Mouse (Mus musculus) heart, embryonic 14.5 days (tissue): ENCODE measurements around the gene Elob. TPM values are rescaled to one million over a fixed set of nuclear protein-coding genes. Genes with fewer than 3 reads are reported as not detected.

Experiments used
- ATAC-seq: fragments of 200-750 bp; cut with Nextera tagmentation; 2 replicates; pipeline ENCODE4 v1.8.0; 2017; ENCODE audit warnings: low read depth, moderate TSS enrichment; ENCODE audit not compliant: insufficient number of reproducible peaks, insufficient read depth, low FRiP score
- H3K27ac ChIP-seq, 2 experiments: fragments of 200-500 bp in 1 of 2; fragments of 300-500 bp in 1 of 2; sonication (generic) in 1 of 2; replicated peaks in 1 of 2; 2 replicates each; pipeline ENCODE4 v1.5.1; 2012 to 2014; ENCODE audit warnings: low read depth in 2 of 2, low read length in 2 of 2, control low read depth in 1 of 2, mild to moderate bottlenecking in 1 of 2, mixed read lengths in 1 of 2; ENCODE audit not compliant: control insufficient read depth in 1 of 2, insufficient read depth in 1 of 2
- H3K27me3 ChIP-seq: fragments of 300-500 bp; sonication (generic); 2 replicates; pipeline ENCODE4 v1.6.1; 2014; ENCODE audit warnings: mild to moderate bottlenecking, low read length, control low read depth; ENCODE audit not compliant: control insufficient read depth, insufficient read depth
- H3K36me3 ChIP-seq: fragments of 300-500 bp; sonication (generic); 2 replicates; pipeline ENCODE4 v1.6.1; 2014; ENCODE audit warnings: mild to moderate bottlenecking, control low read depth, low read length, mixed read lengths; ENCODE audit not compliant: control insufficient read depth, insufficient read depth
- H3K4me1 ChIP-seq, 2 experiments: fragments of 200-500 bp in 1 of 2; fragments of 300-500 bp in 1 of 2; sonication (generic) in 1 of 2; 2 replicates each; pipeline ENCODE4 v1.6.1; 2012 to 2014; ENCODE audit warnings: low read length in 2 of 2, control low read depth in 1 of 2, mixed read lengths in 1 of 2; ENCODE audit not compliant: control insufficient read depth in 2 of 2, insufficient read depth in 2 of 2
- H3K4me2 ChIP-seq: fragments of 300-500 bp; sonication (generic); 2 replicates; pipeline ENCODE4 v1.6.1; 2014; ENCODE audit warnings: mild to moderate bottlenecking, low read length
- H3K4me3 ChIP-seq, 2 experiments: fragments of 200-500 bp in 1 of 2; fragments of 300-500 bp in 1 of 2; sonication (generic) in 1 of 2; 2 replicates each; pipeline ENCODE4 v1.5.1; 2012 to 2014; ENCODE audit warnings: low read length in 2 of 2, mild to moderate bottlenecking in 2 of 2, control low read depth in 1 of 2, low read depth in 1 of 2, moderate library complexity in 1 of 2; ENCODE audit not compliant: control insufficient read depth in 1 of 2, insufficient read depth in 1 of 2
- H3K9ac ChIP-seq: fragments of 300-500 bp; sonication (generic); 2 replicates; pipeline ENCODE4 v1.6.1; 2014; ENCODE audit warnings: mild to moderate bottlenecking, low read length
- H3K9me3 ChIP-seq: fragments of 300-500 bp; sonication (generic); 2 replicates; pipeline ENCODE4 v1.6.1; 2016; ENCODE audit warnings: low read length, control low read depth; ENCODE audit not compliant: control insufficient read depth
- WGBS: fragments of 180-500 bp; shearing (Covaris S2); extraction: QIAGEN DNeasy Blood & Tissue Kit; methylation state at CpG from one replicate; pipeline ENCODE4 v1.1.7; 2014; 5-methylcytosine and 5-hydroxymethylcytosine counted together
- microRNA-seq: library from miRNA; unstranded; fragments of <30 nt; microRNA quantifications from one replicate; pipeline ENCODE4, GENCODE M21; 2016
- polyA plus RNA-seq: library from polyadenylated mRNA; unstranded; fragments of >200 nt; fragmentation: Nextera tagmentation; extraction: Ambion mirVana; gene quantifications from 2 replicates; pipeline ENCODE4 v1.2.1, GENCODE M21; 2014

Elob gene
- polyA plus RNA-seq, 1 experiment from 2014 or later, result 1,075 TPM

- H3K4me3 ChIP-seq, result no peak overlapping the region
- no peak overlapping the region for H3K9ac ChIP-seq
- no peak overlapping the region for H3K27ac ChIP-seq
- H3K4me2 ChIP-seq, result no peak overlapping the region
- no peak for ATAC-seq
- H3K27me3 ChIP-seq, result no peaks in the 10 kb centered on the region
- no peaks in the 10 kb centered on the region for H3K9me3 ChIP-seq
- no peaks in the 10 kb centered on the region for H3K4me1 ChIP-seq
- WGBS, result 62% methylated on average over 2 of the region's 2 CpGs
- H3K36me3 ChIP-seq, result no peaks in the 10 kb centered on the region
Measured at GRCm38 (mm10) chr17:23777141-23777540, 51.8 kb downstream of the Elob start.

- Histone ChIP-seq H3K4me3 (no peak overlapping the region), H3K4me1 (no peaks in the 10 kb centered on the region), H3K27ac (no peak overlapping the region), H3K9ac (no peak overlapping the region), H3K9me3 (no peaks in the 10 kb centered on the region), H3K27me3 (no peaks in the 10 kb centered on the region), H3K4me2 (no peak overlapping the region), H3K36me3 (no peaks in the 10 kb centered on the region)
- WGBS, result 73% methylated on average over 10 of the region's 10 CpGs
- ATAC-seq, result no peak
Measured at GRCm38 (mm10) chr17:23776216-23776615, 52.7 kb downstream of the Elob start.

Small RNA genes lying within 50 kb of the gene (microRNA-seq; reads per million reads assigned to microRNA genes)
- gene Mir5125, result 0.84 reads per million

Other genes with a start within 250 kb of the Elob start
- gene Zfp13, start 229.6 kb downstream of the Elob start, polyA plus RNA-seq, result 7.0 and 8.9 TPM in 2 replicates
- not detected in 2 replicates for gene Zscan10, start 228.3 kb downstream of the Elob start, polyA plus RNA-seq
- gene Mmp25, start 183.9 kb downstream of the Elob start, polyA plus RNA-seq, result 0.26 and 0.70 TPM in 2 replicates
- gene Bicdl2, start 168.6 kb downstream of the Elob start, polyA plus RNA-seq, result 0.15 and 0.16 TPM in 2 replicates
- gene Hcfc1r1, start 155.5 kb downstream of the Elob start, polyA plus RNA-seq, result 403 and 405 TPM in 2 replicates
- 31.1 and 35.0 TPM in 2 replicates for gene Thoc6, start 155.3 kb downstream of the Elob start, polyA plus RNA-seq
- 107 and 114 TPM in 2 replicates for gene Tnfrsf12a, start 151.7 kb downstream of the Elob start, polyA plus RNA-seq
- gene Cldn6, start 149.9 kb downstream of the Elob start, polyA plus RNA-seq, result 0.42 TPM in 1 of 2 replicates, not detected in the other
- gene Cldn9, start 145.1 kb downstream of the Elob start, polyA plus RNA-seq, result 0.14 TPM in 1 of 2 replicates, not detected in the other
- not detected in 2 replicates for gene 1520401A03Rik, start 106.4 kb downstream of the Elob start, polyA plus RNA-seq
- gene Pkmyt1, start 102.8 kb downstream of the Elob start, polyA plus RNA-seq, result 27.2 and 28.1 TPM in 2 replicates
- 10.6 and 12.7 TPM in 2 replicates for gene Paqr4, start 88.3 kb downstream of the Elob start, polyA plus RNA-seq
- gene Kremen2, start 83.3 kb downstream of the Elob start, polyA plus RNA-seq, result not detected in 2 replicates
- 42.4 TPM in 2 replicates for gene Flywch1, start 57.5 kb downstream of the Elob start, polyA plus RNA-seq
- 4.4 and 5.1 TPM in 2 replicates for gene Flywch2, start 43.1 kb downstream of the Elob start, polyA plus RNA-seq
- gene Srrm2, start 38.6 kb downstream of the Elob start, polyA plus RNA-seq, result 300 and 318 TPM in 2 replicates
- not detected in 2 replicates for gene Prss33, start 6.9 kb upstream of the Elob start, polyA plus RNA-seq
- not detected in 2 replicates for gene Prss32, start 14.7 kb upstream of the Elob start, polyA plus RNA-seq
- gene Prss41, start 15.0 kb upstream of the Elob start, polyA plus RNA-seq, result not detected in 2 replicates
- gene Prss21, start 38.9 kb upstream of the Elob start, polyA plus RNA-seq, result not detected in 2 replicates
- not detected in 2 replicates for gene Dcpp1, start 51.7 kb upstream of the Elob start, polyA plus RNA-seq
- not detected in 2 replicates for gene Dcpp2, start 51.7 kb upstream of the Elob start, polyA plus RNA-seq
- gene Dcpp3, start 88.3 kb upstream of the Elob start, polyA plus RNA-seq, result 0.36 and 0.54 TPM in 2 replicates
- not detected in 2 replicates for gene Sbp, start 112.5 kb upstream of the Elob start, polyA plus RNA-seq
- not detected in 2 replicates for gene Sbpl, start 126.1 kb upstream of the Elob start, polyA plus RNA-seq
- gene Prss30, start 151.4 kb upstream of the Elob start, polyA plus RNA-seq, result 0.26 TPM in 1 of 2 replicates, not detected in the other
- not detected in 2 replicates for gene Prss22, start 169.0 kb upstream of the Elob start, polyA plus RNA-seq
- gene Prss27, start 209.0 kb upstream of the Elob start, polyA plus RNA-seq, result not detected in 2 replicates
- 28.8 and 35.4 TPM in 2 replicates for gene Kctd5, start 244.3 kb upstream of the Elob start, polyA plus RNA-seq